Mouse (Mus musculus) embryonic fibroblast, embryonic 13.5 days (primary cell): ENCODE data around the gene Higd1c. TPM values are rescaled to one million over a fixed set of nuclear protein-coding genes. Genes with fewer than 3 reads are reported as not detected.
A peak's percentile ranks its signal among the peaks of the same experiment; 100 is the strongest.

Experiments used
- H3K27ac ChIP-seq: 2 replicates; pipeline ENCODE4 v1.5.1; 2012; ENCODE audit warnings: low read length, control low read depth, inconsistent platforms; ENCODE audit not compliant: insufficient read depth
- H3K4me1 ChIP-seq: 2 replicates; pipeline ENCODE4 v1.6.1; 2011; ENCODE audit warnings: low read length; ENCODE audit not compliant: control insufficient read depth, insufficient read depth
- H3K4me3 ChIP-seq: 2 replicates; pipeline ENCODE4 v1.5.1; 2011; ENCODE audit warnings: mild to moderate bottlenecking, control low read depth, low read length; ENCODE audit not compliant: insufficient read depth
- CTCF ChIP-seq: IDR thresholded peaks from 2 replicates; pipeline ENCODE4 v1.5.1; 2011; ENCODE audit warnings: mild to moderate bottlenecking, control low read depth, low read length, moderate library complexity, borderline replicate concordance; ENCODE audit not compliant: insufficient read depth
- POLR2A ChIP-seq: IDR thresholded peaks from 2 replicates; pipeline ENCODE4 v1.6.1; 2011; ENCODE audit warnings: low read depth, mild to moderate bottlenecking, control low read depth, low read length, moderate library complexity
- polyA plus RNA-seq: library from polyadenylated mRNA; stranded (reverse); fragments of >200 nt; gene quantifications from 2 replicates; pipeline ENCODE4 v1.2.4, GENCODE M21; 2011; ENCODE audit warnings: low read depth; ENCODE audit not compliant: missing spikeins, insufficient read length

The Higd1c gene
- polyA plus RNA-seq, 1 experiment, result not detected

- no peak overlapping the region for H3K27ac ChIP-seq
- H3K4me1 ChIP-seq, result peaks cover 2% of the 10 kb centered on the region; the same call in 1 of the 2 replicates
- no peak overlapping the region for H3K4me3 ChIP-seq
- TF ChIP-seq POLR2A, result no peak
- no peak for TF ChIP-seq CTCF
Measured at GRCm38 (mm10) chr15:100411731-100412130, 47.4 kb downstream of the Higd1c start.

DNA sequence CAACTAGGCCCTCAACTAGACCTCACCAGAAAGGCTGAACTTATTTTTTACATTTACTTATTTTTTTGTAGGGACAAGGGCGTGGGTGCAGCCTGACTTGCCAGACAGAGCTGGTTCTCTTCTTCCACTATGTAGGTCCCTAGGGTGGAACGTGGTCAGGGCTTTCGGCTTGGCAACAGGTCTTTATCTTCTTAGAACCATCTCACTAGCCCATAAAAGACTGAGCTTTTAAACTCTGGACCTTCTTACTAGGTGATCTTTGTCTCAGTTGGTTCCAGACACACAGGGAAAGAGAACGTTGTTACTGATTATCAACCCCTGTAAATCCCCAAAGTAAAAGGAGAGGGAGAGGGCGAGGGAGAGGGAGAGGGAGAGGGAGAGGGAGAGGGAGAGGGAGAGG, 49.0 kb downstream of the Higd1c start:
- TF ChIP-seq POLR2A (no peak), CTCF (no peak)
- Histone ChIP-seq H3K4me3 (no peak overlapping the region), H3K4me1 (peaks cover 2% of the 10 kb centered on the region; the same call in 1 of the 2 replicates), H3K27ac (no peak overlapping the region)

DNA sequence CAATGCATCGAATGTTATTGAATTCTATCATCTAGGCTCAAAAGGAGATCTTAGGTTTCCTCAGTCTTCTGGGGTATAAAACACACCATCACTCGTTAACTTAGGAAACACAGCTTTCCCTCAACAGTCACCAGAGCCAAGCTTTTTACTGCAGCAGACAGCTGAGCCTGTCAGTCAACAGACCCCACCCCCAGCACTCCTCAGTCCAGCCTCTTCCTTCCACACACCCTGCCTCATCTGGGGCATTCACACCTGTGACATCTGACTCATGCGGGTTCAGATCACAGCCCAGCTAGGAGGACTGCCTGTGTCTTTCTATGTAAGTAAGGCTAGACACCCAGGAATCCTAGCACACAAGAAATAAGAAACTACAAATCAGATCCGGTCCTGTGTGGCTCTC, 49.7 kb downstream of the Higd1c start:
- Histone ChIP-seq H3K4me1 (peaks cover 2% of the 10 kb centered on the region; the same call in 1 of the 2 replicates), H3K4me3 (no peak overlapping the region), H3K27ac (no peak overlapping the region)
- TF ChIP-seq POLR2A (no peak), CTCF (no peak)

- no peak overlapping the region for H3K27ac ChIP-seq
- H3K4me1 ChIP-seq, result peaks cover 10% of the 10 kb centered on the region
- no peak overlapping the region for H3K4me3 ChIP-seq
- TF ChIP-seq POLR2A (no peak), CTCF (no peak)
Measured at GRCm38 (mm10) chr15:100414942-100415341, 50.6 kb downstream of the Higd1c start.

DNA sequence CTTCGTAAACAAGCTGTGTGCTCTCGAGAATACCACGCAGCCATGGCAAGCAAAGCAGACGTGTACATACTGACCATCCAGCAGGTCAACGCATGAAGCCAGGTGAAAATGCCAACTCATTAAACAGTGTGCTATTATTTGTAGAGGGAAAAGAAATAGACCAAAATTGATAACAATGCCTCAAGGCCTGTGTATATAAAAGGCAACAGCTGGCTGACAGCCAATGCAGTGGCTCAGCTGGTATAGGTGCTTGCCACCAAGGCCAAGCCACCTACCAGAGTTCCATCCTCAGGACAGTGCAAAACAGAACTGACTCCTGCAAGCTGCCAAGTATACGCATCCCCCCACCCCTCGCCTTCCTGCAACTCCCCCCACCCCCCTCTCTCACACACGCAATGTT, 51.3 kb downstream of the Higd1c start:
- Histone ChIP-seq H3K27ac (no peak overlapping the region), H3K4me1 (peaks cover 13% of the 10 kb centered on the region)

DNA sequence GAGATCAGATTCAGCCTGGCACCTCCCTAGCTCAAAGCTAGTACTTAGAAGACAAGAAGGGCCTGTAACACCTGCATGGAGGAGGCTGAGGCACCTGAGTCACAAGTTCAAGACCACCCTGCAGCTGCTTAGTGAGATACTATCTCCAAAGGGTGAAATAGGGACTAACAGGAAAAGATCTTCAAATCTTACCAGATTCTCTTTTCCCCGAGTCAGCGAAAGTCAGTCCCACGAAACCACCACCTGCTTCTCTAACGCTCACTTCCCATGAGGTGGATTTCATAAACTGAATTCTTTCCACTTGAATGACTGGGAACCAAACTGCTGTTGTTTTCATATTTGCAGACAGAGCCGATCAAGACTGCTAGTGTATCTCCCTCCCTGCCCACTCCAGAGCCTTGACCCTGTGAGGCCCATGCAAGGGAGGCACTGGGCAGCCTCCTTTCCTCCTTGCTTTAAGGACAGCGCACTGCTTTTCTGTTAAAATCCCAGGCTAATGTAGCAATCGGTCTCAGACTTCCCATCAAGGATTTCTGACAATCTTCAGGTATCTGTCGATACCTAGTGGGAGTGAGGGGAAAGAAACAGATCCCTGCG, 53.6 kb downstream of the Higd1c start:
- no peak overlapping the region for H3K4me3 ChIP-seq
- no peak overlapping the region for H3K27ac ChIP-seq
- TF ChIP-seq POLR2A (no peak), CTCF (no peak)
- H3K4me1 ChIP-seq, result peaks cover 17% of the 10 kb centered on the region

More for the DNA sequence above, 51.3 kb downstream of the Higd1c start:
- no peak overlapping the region for H3K4me3 ChIP-seq
- no peak for TF ChIP-seq POLR2A
- no peak for TF ChIP-seq CTCF

GRCm38 (mm10) chr15:100419311-100419710, 55.0 kb downstream of the Higd1c start:
- Histone ChIP-seq H3K27ac (no peak overlapping the region), H3K4me1 (peaks cover 17% of the 10 kb centered on the region), H3K4me3 (no peak overlapping the region)
- TF ChIP-seq POLR2A (no peak), CTCF (no peak)

GRCm38 (mm10) chr15:100419901-100420745, 55.8 kb downstream of the Higd1c start:
- Histone ChIP-seq H3K4me1 (peaks cover 17% of the 10 kb centered on the region), H3K27ac (no peak overlapping the region), H3K4me3 (no peak overlapping the region)
- TF ChIP-seq POLR2A (no peak), CTCF (no peak)

- TF ChIP-seq POLR2A, result peak; percentile 59
- no peak for TF ChIP-seq CTCF
Measured at GRCm38 (mm10) chr15:100421059-100421757, 56.9 kb downstream of the Higd1c start.

GRCm38 (mm10) chr15:100421758-100422197, 57.4 kb downstream of the Higd1c start, which contains the start of gene Gm5475:
Gene Gm5475 (plus strand): TSS chr15:100422147.
- peak within 1 kb of the TSS; percentile 93 for H3K4me3 ChIP-seq
- peak within 1 kb of the TSS; percentile 94 for H3K27ac ChIP-seq
- peaks cover 17% of the 10 kb centered on the region for H3K4me1 ChIP-seq

More at GRCm38 (mm10) chr15:100421059-100421757, 56.9 kb downstream of the Higd1c start:
- peaks cover 17% of the 10 kb centered on the region for H3K4me1 ChIP-seq
- H3K4me3 ChIP-seq, result peak overlapping the region; percentile 93
- H3K27ac ChIP-seq, result peak overlapping the region; percentile 94
